Mouse (Mus musculus) lung, adult 10 weeks (tissue): ENCODE results near the gene Memo1. TPM values are rescaled to one million over a fixed set of nuclear protein-coding genes. Genes with fewer than 3 reads are reported as not detected.

Experiments used
- polyA plus RNA-seq: library from polyadenylated mRNA; stranded (reverse); fragments of 350-450 nt; fragmentation: Illumina TruSeq; extraction: RNeasy Lipid Tissue Mini Kit (QIAGEN cat#74804); gene quantifications from one replicate; pipeline ENCODE4 v1.2.3, GENCODE M21; 2014; ENCODE audit warnings: low read depth, low replicate concordance; ENCODE audit not compliant: insufficient read depth

Memo1 gene
- polyA plus RNA-seq, result 25.5 TPM

GRCm38 (mm10) chr17:74295026-74295970 is at the start of gene Memo1:
Gene Memo1 (minus strand): TSS chr17:74295521.

GRCm38 (mm10) chr17:74338937-74339804 is 43.9 kb upstream of the Memo1 start, which contains the start of gene Spast:
Gene Spast (plus strand): TSS chr17:74338987.

GRCm38 (mm10) chr17:74323844-74324243 is 28.5 kb upstream of the Memo1 start, which contains the start of gene Dpy30:
Gene Dpy30 (minus strand): TSS chr17:74323944.

Other genes with a start within 250 kb of the Memo1 start
- not detected for gene Srd5a2, start 247.6 kb downstream of the Memo1 start, polyA plus RNA-seq
- 105 TPM for gene Dpy30, start 28.4 kb upstream of the Memo1 start, polyA plus RNA-seq
- 7.1 TPM for gene Spast, start 43.5 kb upstream of the Memo1 start, polyA plus RNA-seq
- 8.3 TPM for gene Slc30a6, start 100.1 kb upstream of the Memo1 start, polyA plus RNA-seq
- gene Nlrc4, start 163.6 kb upstream of the Memo1 start, polyA plus RNA-seq, result 0.45 TPM
- 77.1 TPM for gene Yipf4, start 194.0 kb upstream of the Memo1 start, polyA plus RNA-seq
- gene Birc6, start 232.8 kb upstream of the Memo1 start, polyA plus RNA-seq, result 32.1 TPM